Mouse (Mus musculus) frontal cortex, postnatal 25 days (tissue): ENCODE measurements around the gene Dok3.

Experiments used
- DNase-seq, 2 experiments: peaks; one replicate each; pipeline ENCODE4 v3.0.0; 2022; ENCODE audit warnings: low spot score in 2 of 2

Dok3 gene

DNA sequence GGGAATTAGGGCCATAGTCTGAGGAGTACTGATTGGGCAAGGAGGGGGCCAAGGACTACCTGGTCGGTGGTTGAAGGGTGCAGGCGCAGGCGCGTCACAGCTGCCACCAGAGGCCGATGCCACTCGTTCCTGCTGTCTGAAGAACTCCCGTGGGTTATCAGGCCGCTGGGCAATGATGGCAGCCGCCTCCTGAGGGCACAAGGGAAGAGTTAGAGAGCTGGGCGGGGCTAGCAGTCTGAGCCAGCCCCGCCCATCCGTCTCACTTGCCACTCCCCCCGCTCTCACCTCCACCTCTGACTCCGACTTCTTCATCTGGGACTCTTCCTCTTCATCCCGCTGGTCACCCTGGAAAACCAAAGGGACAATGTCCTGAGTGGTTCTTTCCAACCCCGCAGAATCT is 51.6 kb downstream of the Dok3 start:
- DNase-seq: no peak

- no peak for DNase-seq
Measured at GRCm38 (mm10) chr13:55476256-55476655, 52.8 kb downstream of the Dok3 start.

- DNase-seq: no peak
Measured at GRCm38 (mm10) chr13:55475750-55476149, 53.3 kb downstream of the Dok3 start.

GRCm38 (mm10) chr13:55474621-55475069 is 54.5 kb downstream of the Dok3 start:
- DNase-seq: peak in 1 of 2 experiments; percentile 55

DNA sequence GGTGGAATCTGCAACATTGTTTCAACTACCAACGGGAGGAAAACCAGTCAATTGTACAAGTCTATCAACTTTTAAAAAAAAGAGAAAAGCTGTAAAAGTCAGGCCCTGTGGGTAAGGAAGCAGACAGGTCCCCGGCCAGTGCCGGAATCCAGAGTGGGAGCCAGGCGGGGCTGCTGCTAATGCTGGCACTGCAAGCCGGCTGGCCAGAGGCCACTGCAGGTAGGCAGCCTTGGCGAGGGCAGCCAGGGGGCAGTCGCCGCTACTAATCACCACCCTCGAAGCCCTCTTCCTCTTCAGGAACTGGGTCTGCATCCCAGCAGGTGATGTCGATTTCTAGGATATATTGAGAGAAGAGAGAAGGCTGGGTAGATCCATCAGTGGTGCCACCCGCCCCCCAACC is 55.1 kb downstream of the Dok3 start:
- no peak for DNase-seq
